Mouse (Mus musculus) 3T3-L1 (cell line): Measurements from ENCODE around the gene Actn2.

Experiments
- DNase-seq: peaks from one replicate; pipeline ENCODE4 v3.0.0-alpha.2; 2015; ENCODE audit warnings: low read depth, low spot score

Actn2 gene

GRCm38 (mm10) chr13:12317191-12317765, 23.3 kb downstream of the Actn2 start:
- no peak for DNase-seq

DNA sequence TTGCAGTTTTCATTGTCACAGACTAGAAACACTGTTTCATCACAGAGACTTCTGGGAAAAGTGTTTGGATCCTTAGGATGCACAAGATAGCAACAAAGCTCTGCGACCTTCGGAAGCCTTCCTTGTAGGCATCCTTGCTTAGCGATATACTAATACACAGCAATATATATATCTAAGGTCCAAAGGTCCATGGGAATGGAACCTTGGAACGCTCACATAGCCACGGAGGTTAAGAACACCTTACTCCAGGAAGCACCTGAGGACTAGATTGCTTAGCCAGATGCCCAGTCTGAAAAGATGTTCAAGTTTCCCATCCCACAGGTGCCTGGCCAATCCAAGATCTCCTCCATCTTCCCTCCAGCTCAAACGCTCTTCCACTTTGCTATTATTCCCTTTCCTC, 26.4 kb downstream of the Actn2 start:
- DNase-seq, result no peak

GRCm38 (mm10) chr13:12311930-12312492, 28.5 kb downstream of the Actn2 start:
- DNase-seq, result no peak

GRCm38 (mm10) chr13:12311371-12311770, 29.2 kb downstream of the Actn2 start:
- DNase-seq, result no peak

DNA sequence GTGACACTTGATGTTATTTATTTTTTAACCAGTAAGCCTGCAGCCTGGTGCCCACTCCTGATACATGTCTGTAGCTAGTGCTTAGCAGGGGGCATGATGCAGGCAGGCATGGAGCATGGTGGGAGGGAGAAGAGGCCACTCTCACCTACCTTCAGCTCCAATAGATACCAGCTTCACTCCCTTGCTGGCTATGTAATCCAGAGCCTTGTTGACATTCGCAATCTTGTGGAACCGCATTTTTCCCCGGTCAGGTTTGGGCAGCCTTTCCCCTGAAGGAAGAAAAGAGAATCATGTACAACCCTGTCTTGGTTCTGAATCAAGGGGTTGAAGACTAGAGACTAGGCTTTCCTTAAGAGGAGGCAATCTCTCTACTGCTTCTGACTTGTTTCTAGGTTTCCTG, 31.1 kb downstream of the Actn2 start:
- DNase-seq, result no peak

GRCm38 (mm10) chr13:12308878-12309277, 31.7 kb downstream of the Actn2 start:
- DNase-seq, result no peak

- DNase-seq, result no peak
Observed at GRCm38 (mm10) chr13:12308473-12308872, 32.1 kb downstream of the Actn2 start.

GRCm38 (mm10) chr13:12307286-12307685, 33.3 kb downstream of the Actn2 start:
- no peak for DNase-seq

DNA sequence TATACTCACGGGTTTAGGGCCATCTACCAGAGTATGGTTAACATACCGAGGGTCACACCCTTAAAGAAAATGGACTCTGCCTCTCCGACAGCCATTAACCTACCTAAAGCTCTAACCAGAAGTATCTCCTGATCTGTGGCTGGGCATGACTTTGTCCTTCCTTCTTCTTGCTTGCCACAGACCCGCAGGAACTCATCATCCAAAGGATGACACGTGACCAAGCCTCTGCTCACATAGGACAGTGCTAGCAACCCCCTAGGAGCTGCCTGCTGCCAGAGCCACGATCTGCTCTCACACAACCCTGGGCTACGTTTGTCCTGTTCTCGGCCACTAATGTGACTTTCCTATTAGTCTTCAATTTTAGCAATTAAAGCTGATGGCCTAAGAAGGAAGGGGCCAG, 35.0 kb downstream of the Actn2 start:
- no peak for DNase-seq

DNA sequence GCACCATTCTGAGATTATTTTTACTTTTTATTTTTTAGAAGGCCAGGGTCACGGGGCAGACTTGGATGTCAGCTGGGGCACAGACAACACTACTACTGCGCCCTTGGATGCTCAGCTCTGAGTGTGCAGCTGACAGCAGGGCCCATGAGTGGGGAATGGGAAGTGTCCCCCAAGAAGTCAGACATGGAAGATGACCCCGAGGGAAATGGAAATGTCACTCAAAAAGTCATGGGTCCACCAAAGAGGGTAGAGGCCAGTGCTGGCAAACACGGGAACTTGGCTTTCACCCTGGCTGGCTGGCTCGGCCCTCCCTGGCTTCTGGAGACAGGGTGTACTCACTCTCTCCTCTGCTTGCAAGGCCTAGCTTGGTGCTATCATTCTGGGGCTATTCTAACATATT, 35.6 kb downstream of the Actn2 start:
- no peak for DNase-seq

DNA sequence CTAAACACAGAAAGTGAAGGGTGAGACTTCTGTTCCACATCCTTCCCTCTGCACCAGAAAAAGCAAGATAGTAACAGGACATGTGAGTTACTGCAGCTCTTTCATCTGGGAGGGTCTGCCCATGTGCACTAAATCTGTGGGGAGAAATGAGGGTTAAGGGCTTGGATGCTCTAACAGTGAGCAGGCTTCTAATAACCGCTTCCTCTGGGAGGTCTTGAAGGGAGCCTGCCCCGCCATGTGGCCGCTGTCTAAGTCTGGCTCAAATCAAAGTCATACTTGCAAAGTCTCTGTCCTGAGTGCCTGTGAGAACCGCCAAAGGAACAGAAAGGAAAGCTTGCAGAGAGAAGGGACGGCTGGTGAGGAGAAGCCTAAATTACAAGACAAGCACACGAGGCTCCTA, 42.8 kb downstream of the Actn2 start:
- DNase-seq, result no peak

DNA sequence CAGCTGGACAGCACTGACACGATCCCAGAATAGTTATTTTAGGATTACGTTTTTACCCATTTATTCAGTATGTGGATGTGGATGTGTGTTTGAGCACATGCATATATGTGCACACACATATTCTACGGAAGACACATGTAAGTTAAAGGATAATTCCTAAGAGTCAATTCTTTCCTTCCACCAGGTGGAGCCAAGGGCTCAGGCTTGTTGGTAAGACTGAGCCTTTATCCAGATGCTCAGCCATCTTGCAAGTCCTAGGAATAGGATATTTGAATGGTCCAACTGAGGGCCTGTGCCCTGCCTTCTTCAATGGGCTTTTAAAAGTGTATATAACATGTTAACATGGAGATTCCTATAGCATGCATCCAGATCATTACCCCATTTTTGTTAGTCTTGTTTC, 43.9 kb downstream of the Actn2 start:
- peak; percentile 53 for DNase-seq

GRCm38 (mm10) chr13:12293810-12294209, 46.8 kb downstream of the Actn2 start:
- peak; percentile 56 for DNase-seq

DNA sequence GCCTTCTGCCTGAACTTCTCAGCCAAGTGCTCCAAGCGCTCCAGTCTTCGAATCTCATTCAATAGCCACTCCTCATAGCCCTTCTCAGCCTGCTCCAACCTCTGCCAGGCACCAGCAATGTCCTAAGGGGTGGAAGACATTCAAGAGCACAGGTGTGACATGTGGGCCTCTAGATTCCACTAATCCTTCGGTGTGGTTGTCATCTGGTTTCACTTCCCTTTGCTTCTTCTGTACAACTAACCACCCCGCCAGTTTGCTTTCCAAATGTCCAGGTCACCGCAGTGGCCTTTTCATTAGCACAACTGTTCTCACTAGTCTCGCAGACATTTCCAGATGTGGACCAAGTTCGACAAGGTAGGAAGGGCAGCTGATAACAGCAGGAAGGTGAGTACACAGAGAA, 49.9 kb downstream of the Actn2 start:
- no peak for DNase-seq

DNA sequence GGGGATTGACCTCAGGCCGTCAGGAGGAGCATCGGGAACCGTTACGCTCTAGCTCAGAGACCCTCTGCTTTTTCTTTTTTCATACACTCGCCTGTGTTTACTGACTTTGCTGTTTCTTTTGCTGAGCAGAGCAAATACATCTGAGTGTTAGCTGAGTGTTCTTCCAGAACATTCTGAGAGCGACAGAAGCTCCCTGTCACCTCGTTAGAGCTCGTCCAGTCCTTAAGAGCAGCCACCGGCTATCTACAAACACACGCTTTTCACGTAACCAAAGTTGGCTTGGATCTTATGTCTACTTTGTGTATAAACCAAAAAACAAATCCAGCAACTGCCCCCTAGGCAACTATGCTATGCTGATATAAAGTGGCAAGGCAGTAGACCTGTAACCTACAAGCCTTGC, 56.0 kb downstream of the Actn2 start:
- no peak for DNase-seq

- DNase-seq, result peak; percentile 33
Observed at GRCm38 (mm10) chr13:12283826-12284225, 56.7 kb downstream of the Actn2 start.

DNA sequence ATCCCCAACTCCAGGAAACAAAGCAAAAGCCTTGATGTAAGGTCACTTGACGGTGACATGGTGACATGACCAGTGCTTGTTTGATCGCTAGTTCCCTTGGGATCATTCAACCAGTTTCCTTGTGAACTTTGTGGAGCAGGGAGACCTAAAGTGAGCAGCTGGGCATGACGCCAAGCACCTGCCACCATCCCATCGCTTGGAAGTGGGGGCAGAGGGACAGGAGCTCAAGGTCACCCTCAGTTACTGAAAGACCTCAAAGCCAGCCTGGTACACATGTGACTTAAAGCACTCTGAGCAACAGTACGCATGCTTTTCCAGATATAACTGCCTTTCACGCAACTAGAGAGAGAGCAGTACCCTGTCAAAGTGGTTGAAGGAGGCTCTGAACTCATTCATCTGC, 65.8 kb downstream of the Actn2 start:
- DNase-seq, result no peak

DNA sequence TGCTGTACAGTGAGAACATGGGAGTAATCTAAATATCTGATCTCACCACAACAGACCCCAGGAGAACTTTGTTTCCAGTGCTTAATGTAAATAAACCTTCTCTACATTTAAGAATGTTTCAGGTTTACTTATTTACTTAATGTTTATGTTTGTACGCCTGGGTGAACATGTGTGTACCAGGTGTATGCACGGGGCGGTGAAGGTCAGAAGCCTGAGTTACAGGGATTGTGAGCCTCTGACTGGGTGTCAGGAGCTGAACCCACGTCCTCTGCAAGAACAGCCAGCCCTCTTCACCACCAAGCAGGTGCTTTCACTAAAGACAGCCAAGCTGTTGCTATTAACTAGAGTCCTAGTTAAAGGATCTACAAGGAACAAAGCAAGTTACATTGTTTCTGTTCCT, 66.3 kb downstream of the Actn2 start:
- DNase-seq, result no peak

- peak; percentile 67 for DNase-seq
Observed at GRCm38 (mm10) chr13:12272953-12273352, 67.6 kb downstream of the Actn2 start.

GRCm38 (mm10) chr13:12267971-12268370, 72.6 kb downstream of the Actn2 start:
- no peak for DNase-seq

GRCm38 (mm10) chr13:12267097-12267496, 73.5 kb downstream of the Actn2 start:
- DNase-seq, result no peak

GRCm38 (mm10) chr13:12263996-12264395, 76.6 kb downstream of the Actn2 start:
- DNase-seq, result no peak

- peak; percentile 14 for DNase-seq
Observed at GRCm38 (mm10) chr13:12261505-12261904, 79.1 kb downstream of the Actn2 start.
